Mouse (Mus musculus): Measurements from ENCODE around the gene Ppp4r2. TPM values are rescaled to one million over a fixed set of nuclear protein-coding genes. Genes with fewer than 3 reads are reported as not detected.

The Ppp4r2 gene
- polyA plus RNA-seq, 1 experiment from 2014 or later: 15.1 TPM

GRCm38 (mm10) chr6:100807746-100808145, 25.7 kb upstream of the Ppp4r2 start:
- H3K27ac ChIP-seq: no peak overlapping the region
- H3K4me1 ChIP-seq (replicated peaks; ENCODE audit: insufficient read depth, low read length): no peaks in the 10 kb centered on the region; the same call in 1 of the 2 replicates
- no peak for DNase-seq (ENCODE audit: low spot score)
- no peak overlapping the region for H3K4me2 ChIP-seq (ENCODE audit: low read length)
- H3K4me3 ChIP-seq (replicated peaks; ENCODE audit: low read depth, low read length): no peak overlapping the region
- H3K36me3 ChIP-seq (ENCODE audit: insufficient read depth, low read length): no peaks in the 10 kb centered on the region
- WGBS: 38% methylated on average over 1 of the region's 1 CpGs
- no peak for ATAC-seq (replicated peaks; ENCODE audit: low FRiP score, low read depth)
- no peak overlapping the region for H3K9ac ChIP-seq (ENCODE audit: low read depth, low read length)
- no peaks in the 10 kb centered on the region for H3K27me3 ChIP-seq (ENCODE audit: insufficient read depth, low read length)
- no peaks in the 10 kb centered on the region for H3K9me3 ChIP-seq (replicated peaks; ENCODE audit: low read length)
- no peak for TF ChIP-seq CTCF (IDR thresholded peaks at IDR 0.05; ENCODE audit: low read depth)

- H3K4me1 ChIP-seq (replicated peaks; ENCODE audit: insufficient read depth, low read length): no peaks in the 10 kb centered on the region
- H3K9me3 ChIP-seq (replicated peaks; ENCODE audit: low read length): no peaks in the 10 kb centered on the region
- 95% methylated on average over 6 of the region's 6 CpGs for WGBS
- no peaks in the 10 kb centered on the region for H3K36me3 ChIP-seq (ENCODE audit: insufficient read depth, low read length)
- DNase-seq (ENCODE audit: low spot score): no peak
- no peak overlapping the region for H3K27ac ChIP-seq
- H3K4me3 ChIP-seq (replicated peaks; ENCODE audit: low read depth, low read length): no peak overlapping the region
- H3K9ac ChIP-seq (ENCODE audit: low read depth, low read length): no peak overlapping the region
- TF ChIP-seq CTCF (IDR thresholded peaks at IDR 0.05; ENCODE audit: low read depth): no peak
- H3K4me2 ChIP-seq (ENCODE audit: low read length): no peak overlapping the region
- no peak for ATAC-seq (replicated peaks; ENCODE audit: low FRiP score, low read depth)
- H3K27me3 ChIP-seq (ENCODE audit: insufficient read depth, low read length): no peaks in the 10 kb centered on the region
Measured at GRCm38 (mm10) chr6:100808221-100808778, 25.1 kb upstream of the Ppp4r2 start.

- Histone ChIP-seq H3K4me2 (ENCODE audit: low read length) (no peak overlapping the region), H3K27ac (no peak overlapping the region), H3K9ac (ENCODE audit: low read depth, low read length) (no peak overlapping the region), H3K4me3 (replicated peaks; ENCODE audit: low read depth, low read length) (no peak overlapping the region), H3K36me3 (ENCODE audit: insufficient read depth, low read length) (no peaks in the 10 kb centered on the region), H3K27me3 (ENCODE audit: insufficient read depth, low read length) (no peaks in the 10 kb centered on the region), H3K4me1 (replicated peaks; ENCODE audit: insufficient read depth, low read length) (no peaks in the 10 kb centered on the region), H3K9me3 (replicated peaks; ENCODE audit: low read length) (no peaks in the 10 kb centered on the region)
- DNase-seq (ENCODE audit: low spot score) (no peak), ATAC-seq (replicated peaks; ENCODE audit: low FRiP score, low read depth) (no peak)
- TF ChIP-seq CTCF (IDR thresholded peaks at IDR 0.05; ENCODE audit: low read depth): no peak
- 88% methylated on average over 4 of the region's 4 CpGs for WGBS
Measured at GRCm38 (mm10) chr6:100810117-100810516, 23.3 kb upstream of the Ppp4r2 start.

- Histone ChIP-seq H3K4me1 (replicated peaks; ENCODE audit: insufficient read depth, low read length) (no peaks in the 10 kb centered on the region), H3K4me2 (ENCODE audit: low read length) (no peak overlapping the region), H3K27ac (no peak overlapping the region), H3K9me3 (replicated peaks; ENCODE audit: low read length) (no peaks in the 10 kb centered on the region), H3K9ac (ENCODE audit: low read depth, low read length) (no peak overlapping the region), H3K27me3 (ENCODE audit: insufficient read depth, low read length) (no peaks in the 10 kb centered on the region), H3K4me3 (replicated peaks; ENCODE audit: low read depth, low read length) (no peak overlapping the region), H3K36me3 (ENCODE audit: insufficient read depth, low read length) (no peaks in the 10 kb centered on the region)
- no peak for DNase-seq (ENCODE audit: low spot score)
- 70% methylated on average over 3 of the region's 3 CpGs for WGBS
- TF ChIP-seq CTCF (IDR thresholded peaks at IDR 0.05; ENCODE audit: low read depth): no peak
- ATAC-seq (replicated peaks; ENCODE audit: low FRiP score, low read depth): no peak
Measured at GRCm38 (mm10) chr6:100811731-100812130, 21.7 kb upstream of the Ppp4r2 start.

- Histone ChIP-seq H3K27me3 (ENCODE audit: insufficient read depth, low read length) (no peaks in the 10 kb centered on the region), H3K36me3 (ENCODE audit: insufficient read depth, low read length) (no peaks in the 10 kb centered on the region), H3K4me2 (ENCODE audit: low read length) (no peak overlapping the region), H3K9me3 (replicated peaks; ENCODE audit: low read length) (no peaks in the 10 kb centered on the region), H3K4me3 (replicated peaks; ENCODE audit: low read depth, low read length) (no peak overlapping the region), H3K9ac (ENCODE audit: low read depth, low read length) (no peak overlapping the region), H3K4me1 (replicated peaks; ENCODE audit: insufficient read depth, low read length) (no peaks in the 10 kb centered on the region), H3K27ac (no peak overlapping the region)
- no peak for TF ChIP-seq CTCF (IDR thresholded peaks at IDR 0.05; ENCODE audit: low read depth)
- no peak for ATAC-seq (replicated peaks; ENCODE audit: low FRiP score, low read depth)
- 88% methylated on average over 2 of the region's 2 CpGs for WGBS
- no peak for DNase-seq (ENCODE audit: low spot score)
Measured at GRCm38 (mm10) chr6:100821367-100821766, 12.1 kb upstream of the Ppp4r2 start.

- no peak for DNase-seq (ENCODE audit: low spot score)
- Histone ChIP-seq H3K27ac (no peak overlapping the region), H3K4me1 (replicated peaks; ENCODE audit: insufficient read depth, low read length) (peaks cover 5% of the 10 kb centered on the region; the same call in 1 of the 2 replicates), H3K27me3 (ENCODE audit: insufficient read depth, low read length) (no peaks in the 10 kb centered on the region), H3K9ac (ENCODE audit: low read depth, low read length) (no peak overlapping the region), H3K4me3 (replicated peaks; ENCODE audit: low read depth, low read length) (no peak overlapping the region), H3K4me2 (ENCODE audit: low read length) (no peak overlapping the region), H3K36me3 (ENCODE audit: insufficient read depth, low read length) (no peaks in the 10 kb centered on the region), H3K9me3 (replicated peaks; ENCODE audit: low read length) (no peaks in the 10 kb centered on the region)
- 58% methylated on average over 1 of the region's 1 CpGs for WGBS
- no peak for ATAC-seq (replicated peaks; ENCODE audit: low FRiP score, low read depth)
- TF ChIP-seq CTCF (IDR thresholded peaks at IDR 0.05; ENCODE audit: low read depth): no peak
Measured at GRCm38 (mm10) chr6:100823356-100823755, 10.1 kb upstream of the Ppp4r2 start.

Data from kidney, postnatal 0 days (tissue).